Mouse (Mus musculus) liver, embryonic 14.5 days (tissue): ENCODE measurements around the gene Rsrp1.

Experiments
- CTCF ChIP-seq: IDR thresholded peaks from 2 replicates; pipeline ENCODE4 v1.5.1; 2016; ENCODE audit warnings: antibody characterized with exemption, low read depth, control low read depth
- EP300 ChIP-seq: IDR thresholded peaks from 2 replicates; pipeline ENCODE4 v1.6.1; 2016; ENCODE audit warnings: antibody characterized with exemption, low read depth

DNA sequence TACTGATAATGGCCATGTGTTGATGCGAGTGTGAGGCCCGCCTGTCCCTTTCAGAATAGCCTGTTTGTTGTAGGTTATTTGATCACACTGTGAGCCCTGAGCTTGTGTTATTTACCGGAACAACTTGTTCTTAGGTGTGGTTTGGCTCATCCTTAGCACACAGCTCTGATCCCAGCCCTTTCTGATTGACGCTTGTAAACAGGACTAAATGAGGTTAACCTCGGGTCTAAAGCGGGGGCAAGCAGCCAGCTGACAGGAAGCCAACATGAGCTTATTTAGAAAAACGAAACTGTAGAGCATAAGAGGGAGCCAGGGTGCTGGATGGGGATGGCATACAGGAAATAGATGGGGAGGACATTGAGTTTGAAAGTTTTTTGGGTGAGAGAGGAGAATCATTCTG lies 5.0 kb upstream of the Rsrp1 start:
- TF ChIP-seq CTCF (no peak), EP300 (no peak)
